Mouse (Mus musculus) embryonic facial prominence, embryonic 15.5 days (tissue): ENCODE data around the gene Cldn14. TPM values are rescaled to one million over a fixed set of nuclear protein-coding genes. Genes with fewer than 3 reads are reported as not detected.
A peak's percentile ranks its signal among the peaks of the same experiment; 100 is the strongest.

ENCODE experiments used
- ATAC-seq: fragments of 200-750 bp; cut with Nextera tagmentation; 2 replicates; pipeline ENCODE4 v1.8.0; 2017; ENCODE audit warnings: low read depth, moderate TSS enrichment; ENCODE audit not compliant: insufficient number of reproducible peaks, low FRiP score, low TSS enrichment
- H3K27ac ChIP-seq: fragments of 300-500 bp; sonication (generic); replicated peaks from 2 replicates; pipeline ENCODE4 v1.5.1; 2015; ENCODE audit warnings: mild to moderate bottlenecking, inconsistent platforms
- H3K27me3 ChIP-seq: fragments of 300-500 bp; sonication (generic); 2 replicates; pipeline ENCODE4 v1.6.1; 2015; ENCODE audit warnings: inconsistent platforms
- H3K36me3 ChIP-seq: fragments of 300-500 bp; sonication (generic); 2 replicates; pipeline ENCODE4 v1.6.1; 2015; ENCODE audit warnings: mild to moderate bottlenecking, inconsistent platforms
- H3K4me1 ChIP-seq: fragments of 300-500 bp; sonication (generic); 2 replicates; pipeline ENCODE4 v1.6.1; 2015; ENCODE audit warnings: inconsistent platforms
- H3K4me2 ChIP-seq: fragments of 300-500 bp; sonication (generic); replicated peaks from 2 replicates; pipeline ENCODE4 v1.6.1; 2015; ENCODE audit warnings: mild to moderate bottlenecking, inconsistent platforms
- H3K4me3 ChIP-seq: fragments of 300-500 bp; sonication (generic); replicated peaks from 2 replicates; pipeline ENCODE4 v1.5.1; 2015; ENCODE audit warnings: mild to moderate bottlenecking, inconsistent platforms
- H3K9ac ChIP-seq: fragments of 300-500 bp; sonication (generic); 2 replicates; pipeline ENCODE4 v1.6.1; 2015; ENCODE audit warnings: inconsistent platforms
- H3K9me3 ChIP-seq: fragments of 300-500 bp; sonication (generic); replicated peaks from 2 replicates; pipeline ENCODE4 v1.6.1; 2016; ENCODE audit warnings: inconsistent platforms
- WGBS: fragments of 180-500 bp; shearing (Covaris S2); methylation state at CpG from one replicate; pipeline ENCODE4 v1.1.7; 2015; 5-methylcytosine and 5-hydroxymethylcytosine counted together
- polyA plus RNA-seq: library from polyadenylated mRNA; unstranded; fragments of >200 nt; fragmentation: Nextera tagmentation; extraction: Ambion mirVana; gene quantifications from 2 replicates; pipeline ENCODE4 v1.2.1, GENCODE M21; 2015

Gene Cldn14
- polyA plus RNA-seq, 1 experiment from 2014 or later, result 0.29 TPM

- H3K4me1 ChIP-seq, result peaks cover 25% of the 10 kb centered on the region
- H3K9me3 ChIP-seq, result no peaks in the 10 kb centered on the region
- H3K27me3 ChIP-seq, result no peaks in the 10 kb centered on the region
- no peaks in the 10 kb centered on the region for H3K36me3 ChIP-seq
- 64% methylated on average over 28 of the region's 28 CpGs for WGBS
- H3K4me2 ChIP-seq, result no peak overlapping the region
- no peak overlapping the region for H3K4me3 ChIP-seq
- H3K9ac ChIP-seq, result no peak overlapping the region
- ATAC-seq, result no peak
- H3K27ac ChIP-seq, result no peak overlapping the region
These were observed 97.6 kb downstream of the Cldn14 start for GRCm38 (mm10) chr16:93910735-93911665.

GRCm38 (mm10) chr16:93909936-93910335 lies 98.7 kb downstream of the Cldn14 start:
- Histone ChIP-seq H3K36me3 (no peaks in the 10 kb centered on the region), H3K4me1 (peaks cover 25% of the 10 kb centered on the region), H3K9me3 (no peaks in the 10 kb centered on the region), H3K27me3 (no peaks in the 10 kb centered on the region), H3K4me3 (no peak overlapping the region), H3K27ac (no peak overlapping the region), H3K4me2 (no peak overlapping the region), H3K9ac (no peak overlapping the region)
- ATAC-seq, result no peak
- 85% methylated on average over 3 of the region's 3 CpGs for WGBS

- no peak for ATAC-seq
- no peaks in the 10 kb centered on the region for H3K36me3 ChIP-seq
- H3K9me3 ChIP-seq, result no peaks in the 10 kb centered on the region
- H3K27me3 ChIP-seq, result no peaks in the 10 kb centered on the region
- 88% methylated on average over 8 of the region's 8 CpGs for WGBS
- H3K4me3 ChIP-seq, result no peak overlapping the region
- H3K4me2 ChIP-seq, result no peak overlapping the region
- H3K9ac ChIP-seq, result no peak overlapping the region
- H3K27ac ChIP-seq, result no peak overlapping the region
- peaks cover 17% of the 10 kb centered on the region for H3K4me1 ChIP-seq
These were observed 100.4 kb downstream of the Cldn14 start for GRCm38 (mm10) chr16:93908196-93908595.

- no peaks in the 10 kb centered on the region for H3K9me3 ChIP-seq
- 0 out of 2 replicates have a peak, but pooled peaks cover 3% of the 10 kb centered on the region for H3K36me3 ChIP-seq
- H3K4me1 ChIP-seq, result peaks cover 17% of the 10 kb centered on the region
- H3K4me3 ChIP-seq, result no peak overlapping the region
- H3K9ac ChIP-seq, result no peak overlapping the region
- no peak for ATAC-seq
- H3K27me3 ChIP-seq, result no peaks in the 10 kb centered on the region
- WGBS, result 73% methylated on average over 5 of the region's 5 CpGs
- H3K27ac ChIP-seq, result no peak overlapping the region
- no peak overlapping the region for H3K4me2 ChIP-seq
These were observed 100.9 kb downstream of the Cldn14 start for GRCm38 (mm10) chr16:93907761-93908160.

- H3K36me3 ChIP-seq, result peaks cover 13% of the 10 kb centered on the region; the same call in 1 of the 2 replicates
- no peaks in the 10 kb centered on the region for H3K27me3 ChIP-seq
- no peak overlapping the region for H3K4me3 ChIP-seq
- no peak overlapping the region for H3K4me2 ChIP-seq
- ATAC-seq, result peak; percentile 49; the same call in 1 of the 2 replicates
- no peaks in the 10 kb centered on the region for H3K9me3 ChIP-seq
- WGBS, result 44% methylated on average over 11 of the region's 11 CpGs
- H3K4me1 ChIP-seq, result peaks cover 12% of the 10 kb centered on the region
- peak overlapping the region; percentile 48 for H3K27ac ChIP-seq
- no peak overlapping the region for H3K9ac ChIP-seq
These were observed 102.3 kb downstream of the Cldn14 start for GRCm38 (mm10) chr16:93906156-93907014.

- Histone ChIP-seq H3K9me3 (no peaks in the 10 kb centered on the region), H3K36me3 (peaks cover 26% of the 10 kb centered on the region), H3K27ac (no peak overlapping the region), H3K27me3 (no peaks in the 10 kb centered on the region), H3K4me1 (peaks cover 12% of the 10 kb centered on the region), H3K9ac (no peak overlapping the region), H3K4me2 (no peak overlapping the region), H3K4me3 (no peak overlapping the region)
- WGBS, result 80% methylated on average over 6 of the region's 6 CpGs
- no peak for ATAC-seq
These were observed 105.6 kb downstream of the Cldn14 start for GRCm38 (mm10) chr16:93903027-93903426.

GRCm38 (mm10) chr16:93893285-93893684 lies 115.4 kb downstream of the Cldn14 start:
- H3K4me2 ChIP-seq, result no peak overlapping the region
- WGBS, result 88% methylated on average over 5 of the region's 5 CpGs
- no peak overlapping the region for H3K27ac ChIP-seq
- H3K9ac ChIP-seq, result no peak overlapping the region
- H3K4me1 ChIP-seq, result no peaks in the 10 kb centered on the region
- no peak for ATAC-seq
- H3K27me3 ChIP-seq, result no peaks in the 10 kb centered on the region
- H3K4me3 ChIP-seq, result no peak overlapping the region
- H3K9me3 ChIP-seq, result no peaks in the 10 kb centered on the region
- peaks cover 60% of the 10 kb centered on the region for H3K36me3 ChIP-seq

- no peak for ATAC-seq
- no peaks in the 10 kb centered on the region for H3K27me3 ChIP-seq
- peaks cover 70% of the 10 kb centered on the region for H3K36me3 ChIP-seq
- H3K4me3 ChIP-seq, result no peak overlapping the region
- no peaks in the 10 kb centered on the region for H3K9me3 ChIP-seq
- H3K4me2 ChIP-seq, result no peak overlapping the region
- H3K9ac ChIP-seq, result no peak overlapping the region
- H3K4me1 ChIP-seq, result no peaks in the 10 kb centered on the region
- H3K27ac ChIP-seq, result no peak overlapping the region
- WGBS, result 82% methylated on average over 12 of the region's 12 CpGs
These were observed 117.6 kb downstream of the Cldn14 start for GRCm38 (mm10) chr16:93890948-93891604.

- H3K9me3 ChIP-seq, result no peaks in the 10 kb centered on the region
- WGBS, result 92% methylated on average over 6 of the region's 6 CpGs
- ATAC-seq, result no peak
- peaks cover 12% of the 10 kb centered on the region for H3K4me1 ChIP-seq
- H3K36me3 ChIP-seq, result peaks cover 52% of the 10 kb centered on the region
- H3K4me2 ChIP-seq, result no peak overlapping the region
- no peak overlapping the region for H3K9ac ChIP-seq
- no peak overlapping the region for H3K4me3 ChIP-seq
- H3K27me3 ChIP-seq, result no peaks in the 10 kb centered on the region
- no peak overlapping the region for H3K27ac ChIP-seq
These were observed 120.2 kb downstream of the Cldn14 start for GRCm38 (mm10) chr16:93888481-93888880.

GRCm38 (mm10) chr16:93884722-93885113 lies 123.9 kb downstream of the Cldn14 start:
- Histone ChIP-seq H3K27me3 (no peaks in the 10 kb centered on the region), H3K9me3 (no peaks in the 10 kb centered on the region), H3K27ac (no peak overlapping the region), H3K36me3 (peaks cover 19% of the 10 kb centered on the region), H3K9ac (peak overlapping the region; percentile 54; the same call in 1 of the 2 replicates), H3K4me2 (peak overlapping the region; percentile 88), H3K4me3 (peak overlapping the region; percentile 85), H3K4me1 (peaks cover 18% of the 10 kb centered on the region)
- ATAC-seq, result no peak
- WGBS, result 47% methylated on average over 5 of the region's 5 CpGs
